Mouse (Mus musculus) midbrain, embryonic 11.5 days (tissue): ENCODE data around the gene Actr3b. TPM values are rescaled to one million over a fixed set of nuclear protein-coding genes. Genes with fewer than 3 reads are reported as not detected.

Experiments used
- ATAC-seq: fragments of 200-750 bp; cut with Nextera tagmentation; 2 replicates; pipeline ENCODE4 v1.8.0; 2017; ENCODE audit warnings: moderate TSS enrichment, moderate library complexity; ENCODE audit not compliant: low FRiP score
- DNase-seq: peaks from one replicate; pipeline ENCODE4 v3.0.0; 2015; ENCODE audit warnings: low spot score; ENCODE audit errors: missing footprints
- H3K27ac ChIP-seq: fragments of 300-500 bp; sonication (generic); 2 replicates; pipeline ENCODE4 v1.5.1; 2014; ENCODE audit warnings: low read depth, low read length
- H3K27me3 ChIP-seq: fragments of 300-500 bp; sonication (generic); 2 replicates; pipeline ENCODE4 v1.6.1; 2014; ENCODE audit warnings: mild to moderate bottlenecking, low read length, moderate library complexity, mixed read lengths; ENCODE audit not compliant: control insufficient read depth, insufficient read depth
- H3K36me3 ChIP-seq: fragments of 300-500 bp; sonication (generic); 2 replicates; pipeline ENCODE4 v1.6.1; 2014; ENCODE audit warnings: mild to moderate bottlenecking, low read length, moderate library complexity, mixed read lengths; ENCODE audit not compliant: control insufficient read depth, insufficient read depth
- H3K4me1 ChIP-seq: fragments of 300-500 bp; sonication (generic); 2 replicates; pipeline ENCODE4 v1.6.1; 2014; ENCODE audit warnings: low read length; ENCODE audit not compliant: control insufficient read depth, insufficient read depth
- H3K4me2 ChIP-seq: fragments of 300-500 bp; sonication (generic); 2 replicates; pipeline ENCODE4 v1.6.1; 2014; ENCODE audit warnings: mild to moderate bottlenecking, moderate library complexity
- H3K4me3 ChIP-seq: fragments of 300-500 bp; sonication (generic); 2 replicates; pipeline ENCODE4 v1.5.1; 2014; ENCODE audit warnings: low read depth, low read length
- H3K9ac ChIP-seq: fragments of 300-500 bp; sonication (generic); 2 replicates; pipeline ENCODE4 v1.6.1; 2014; ENCODE audit warnings: low read length
- H3K9me3 ChIP-seq: fragments of 300-500 bp; sonication (generic); 2 replicates; pipeline ENCODE4 v1.6.1; 2016; ENCODE audit warnings: low read length; ENCODE audit not compliant: control insufficient read depth
- WGBS: fragments of 180-500 bp; shearing (Covaris S2); extraction: QIAGEN DNeasy Blood & Tissue Kit; methylation state at CpG from one replicate; pipeline ENCODE4 v1.1.7; 2014; 5-methylcytosine and 5-hydroxymethylcytosine counted together
- polyA plus RNA-seq: library from polyadenylated mRNA; unstranded; fragments of >200 nt; fragmentation: Nextera tagmentation; extraction: Ambion mirVana; gene quantifications from 2 replicates; pipeline ENCODE4 v1.2.1, GENCODE M21; 2014

Actr3b gene
- polyA plus RNA-seq, 1 experiment from 2014 or later, result 7.8 TPM

DNA sequence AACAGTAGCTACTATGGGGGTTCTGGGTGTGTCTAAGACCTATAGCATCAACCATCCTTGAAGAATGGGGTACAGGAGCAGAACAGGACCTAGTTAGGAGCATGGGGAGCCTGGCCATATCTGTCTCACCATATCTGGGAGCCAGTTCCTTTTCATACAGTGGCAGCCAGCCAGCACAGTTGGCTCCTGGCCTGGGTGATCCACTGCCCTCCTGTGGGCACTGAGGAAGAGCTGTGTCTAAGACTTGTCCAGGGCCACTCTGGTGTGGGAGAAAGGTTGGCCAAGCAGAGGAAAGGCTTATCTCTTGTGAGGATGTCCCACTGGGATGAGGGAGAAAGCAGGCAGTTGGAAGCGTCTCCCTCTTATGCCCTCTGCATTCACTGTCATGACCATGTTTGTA lies 131.5 kb downstream of the Actr3b start:
- no peak for DNase-seq
- H3K27me3 ChIP-seq, result no peaks in the 10 kb centered on the region
- no peak overlapping the region for H3K9ac ChIP-seq
- H3K4me3 ChIP-seq, result no peak overlapping the region
- no peaks in the 10 kb centered on the region for H3K36me3 ChIP-seq
- no peak overlapping the region for H3K27ac ChIP-seq
- no peaks in the 10 kb centered on the region for H3K4me1 ChIP-seq
- no peak overlapping the region for H3K4me2 ChIP-seq
- ATAC-seq, result no peak
- 89% methylated on average over 1 of the region's 1 CpGs for WGBS
- no peaks in the 10 kb centered on the region for H3K9me3 ChIP-seq

Other genes starting within 250 kb of the Actr3b start
- gene Cct8l1, start 243.9 kb upstream of the Actr3b start, polyA plus RNA-seq, result not detected in 2 replicates
- 9.7 and 10.2 TPM in 2 replicates for gene Xrcc2, start 54.2 kb upstream of the Actr3b start, polyA plus RNA-seq
- gene Gm21663, start 182.4 kb downstream of the Actr3b start, polyA plus RNA-seq, result 0.06 TPM in 1 of 2 replicates, not detected in the other
- gene Gm21671, start 194.4 kb downstream of the Actr3b start, polyA plus RNA-seq, result not detected in 2 replicates
- gene Gm21680, start 212.7 kb downstream of the Actr3b start, polyA plus RNA-seq, result not detected in 2 replicates
- gene Gm21698, start 228.7 kb downstream of the Actr3b start, polyA plus RNA-seq, result 0.08 TPM in 1 of 2 replicates, not detected in the other
- gene Gm1979, start 244.8 kb downstream of the Actr3b start, polyA plus RNA-seq, result 0.08 TPM in 1 of 2 replicates, not detected in the other